Mouse (Mus musculus): Measurements from ENCODE around the gene Ccdc78.

DNA sequence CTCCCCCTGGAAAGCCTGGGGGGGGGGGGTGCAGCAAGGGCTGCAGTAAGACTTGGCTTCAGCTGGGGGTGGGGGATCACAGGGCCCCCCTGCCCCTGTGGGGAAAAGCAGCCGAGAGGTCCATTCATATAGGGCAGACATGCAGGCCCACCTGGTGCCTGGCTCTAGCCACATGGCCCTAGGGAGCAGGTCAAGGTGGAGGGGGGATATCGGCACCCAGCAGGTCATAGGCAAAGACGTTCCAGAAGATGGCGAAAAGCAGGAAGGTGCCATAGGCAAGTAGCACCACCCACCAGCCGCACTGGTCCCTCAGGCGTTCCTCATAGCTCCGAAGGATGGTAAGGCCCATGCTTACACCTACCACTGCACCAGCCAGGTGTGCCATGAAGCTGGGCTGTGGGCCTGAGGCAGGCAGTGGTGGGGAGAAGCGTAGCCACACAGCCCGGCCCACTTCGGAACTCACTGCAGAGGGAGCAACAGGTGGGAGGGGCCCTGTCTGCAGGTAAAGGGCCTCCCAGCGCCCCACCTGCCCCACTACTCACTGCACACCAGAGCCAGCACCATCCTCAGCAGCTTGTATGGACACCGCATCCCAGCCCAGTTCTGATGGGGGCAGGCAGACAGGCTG, 48.3 kb downstream of the Ccdc78 start:
- TF ChIP-seq EP300 (IDR thresholded peaks at IDR 0.05; ENCODE audit: insufficient read depth, low read depth, low read length) (no peak), CTCF (IDR thresholded peaks at IDR 0.05; ENCODE audit: low read depth, low read length) (no peak), POLR2A (IDR thresholded peaks at IDR 0.05; ENCODE audit: insufficient read depth, low read length) (no peak)
